Mouse (Mus musculus) frontal cortex, postnatal 14 days (tissue): ENCODE results near the gene Sycp3.
"Not testable (repeated sequence)": the region's sequence is repeated elsewhere in the genome, so short reads cannot be mapped to it uniquely, and the experiment has no call there.

ENCODE experiments used
- DNase-seq, 2 experiments: peaks; one replicate each; pipeline ENCODE4 v3.0.0; 2022; ENCODE audit warnings: low spot score in 2 of 2

Sycp3 gene

DNA sequence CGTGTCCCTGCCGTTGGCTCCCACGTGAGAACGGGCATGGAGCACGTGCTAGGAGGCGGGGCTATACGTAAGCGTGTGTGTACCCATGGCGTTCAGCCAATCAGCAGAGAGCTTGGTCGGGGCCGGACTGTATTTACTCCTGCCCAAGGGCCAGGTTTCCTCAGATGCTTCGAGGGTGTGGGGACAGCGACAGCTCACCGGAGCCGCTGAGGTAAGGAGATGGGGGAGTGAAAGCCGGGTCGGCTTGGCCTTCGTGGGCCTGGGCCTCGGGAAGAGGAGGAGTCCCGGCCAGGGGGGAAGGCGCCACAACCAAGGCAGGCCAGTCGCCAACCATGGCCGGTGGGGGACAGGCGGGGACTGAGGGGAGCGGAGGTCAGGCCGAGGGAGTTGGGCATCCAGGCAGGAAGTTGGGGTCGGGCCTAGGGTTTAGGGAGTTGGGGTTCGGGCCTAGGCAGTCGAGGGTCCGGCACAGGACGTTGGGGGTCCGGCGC, at the start of gene Sycp3:
Gene Sycp3 (plus strand): TSS at position 68 of the 491 bp plus-strand sequence.
- DNase-seq = no peak

DNA sequence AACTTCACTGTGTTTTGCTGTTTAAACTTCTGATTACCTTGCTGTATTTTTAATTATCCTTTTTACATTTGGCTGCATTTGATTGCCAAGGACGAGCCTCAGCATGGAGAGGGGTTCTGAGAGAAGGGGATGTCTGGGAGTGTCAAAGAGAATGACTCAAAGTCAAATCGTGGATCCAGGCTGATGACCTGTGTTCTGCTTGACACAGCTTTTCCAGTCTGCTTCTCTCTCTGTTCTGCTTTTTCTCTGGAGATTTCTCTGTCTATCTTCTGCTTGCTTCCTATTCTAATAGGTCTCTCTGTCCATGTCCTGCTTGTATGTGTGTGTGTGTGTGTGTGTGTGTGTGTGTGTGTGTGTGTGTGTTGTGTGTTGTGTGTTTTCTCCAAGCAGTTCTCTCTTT, 49.6 kb upstream of the Sycp3 start:
- DNase-seq = no peak

DNA sequence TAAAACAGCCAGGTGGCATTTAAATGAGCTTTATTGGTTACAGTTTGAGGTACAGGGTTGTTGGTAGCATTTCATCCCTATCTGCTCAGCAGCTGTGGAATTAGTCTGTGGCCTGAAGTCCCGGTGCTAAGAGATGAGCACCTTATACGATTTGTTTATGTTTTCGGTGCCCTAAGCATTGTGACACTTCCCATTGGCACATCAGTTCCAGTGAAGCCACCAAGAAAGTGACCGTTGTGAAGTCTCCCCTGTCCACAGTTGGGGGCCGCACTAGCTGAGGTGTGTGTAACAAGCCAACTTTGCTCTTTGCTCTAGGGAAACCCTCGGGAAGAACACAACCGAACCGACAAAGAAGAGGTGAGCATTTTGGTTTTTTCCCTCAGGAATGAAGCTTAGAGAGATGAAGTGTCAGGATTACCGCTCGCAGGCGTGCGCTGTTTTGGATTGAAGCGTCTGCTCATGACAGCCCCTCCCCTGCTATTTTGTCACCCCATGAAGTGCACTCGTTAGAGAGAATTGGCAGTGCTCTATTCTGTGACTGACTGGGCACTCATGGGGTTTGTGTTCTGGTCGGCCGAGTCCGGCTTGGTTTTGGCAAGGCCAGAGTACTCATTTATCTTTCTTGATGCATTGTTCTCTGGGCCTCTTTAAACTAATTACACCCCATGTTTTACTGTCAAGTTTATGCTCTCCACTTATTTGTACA, 46.9 kb upstream of the Sycp3 start:
- DNase-seq = no peak

DNA sequence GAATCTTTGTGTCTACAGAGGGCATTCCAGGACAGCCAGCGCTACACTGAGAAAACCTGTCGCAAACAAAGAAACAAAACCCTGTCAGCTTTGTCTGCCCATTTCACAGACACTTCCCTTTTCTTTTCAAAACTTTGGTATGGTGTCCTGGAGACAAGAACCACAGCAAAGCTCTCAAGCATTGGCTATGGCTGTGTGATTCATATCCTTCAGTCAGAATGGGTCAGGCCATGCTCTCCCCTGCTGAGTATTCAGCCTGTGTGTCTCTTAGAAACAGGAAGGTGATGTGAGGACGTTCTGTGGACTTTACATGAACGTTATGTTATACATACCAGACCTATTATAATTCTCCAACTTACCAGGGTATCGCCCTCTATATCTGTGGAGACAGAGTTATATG, 41.7 kb upstream of the Sycp3 start:
- DNase-seq = no peak

DNA sequence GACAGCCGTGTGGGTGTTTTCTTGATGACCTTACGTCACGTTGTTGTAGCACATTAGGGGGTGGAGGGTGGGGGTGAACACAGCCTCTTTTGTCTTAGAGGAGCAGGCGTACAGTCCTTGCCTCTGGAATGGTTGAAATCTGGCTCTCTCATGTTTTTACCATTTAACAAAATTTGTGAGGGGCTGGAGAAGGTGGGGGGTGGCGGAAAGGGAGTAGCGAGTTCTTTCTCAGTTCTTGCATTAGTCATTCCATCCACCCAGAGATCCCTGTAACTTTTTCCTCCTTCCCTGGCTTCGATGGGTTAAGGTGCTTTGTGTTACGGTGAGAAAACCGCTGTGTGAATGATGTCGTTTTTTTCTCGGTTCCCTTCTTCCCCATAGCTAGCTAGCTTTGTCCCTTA, 39.2 kb upstream of the Sycp3 start:
- DNase-seq = no peak

DNA sequence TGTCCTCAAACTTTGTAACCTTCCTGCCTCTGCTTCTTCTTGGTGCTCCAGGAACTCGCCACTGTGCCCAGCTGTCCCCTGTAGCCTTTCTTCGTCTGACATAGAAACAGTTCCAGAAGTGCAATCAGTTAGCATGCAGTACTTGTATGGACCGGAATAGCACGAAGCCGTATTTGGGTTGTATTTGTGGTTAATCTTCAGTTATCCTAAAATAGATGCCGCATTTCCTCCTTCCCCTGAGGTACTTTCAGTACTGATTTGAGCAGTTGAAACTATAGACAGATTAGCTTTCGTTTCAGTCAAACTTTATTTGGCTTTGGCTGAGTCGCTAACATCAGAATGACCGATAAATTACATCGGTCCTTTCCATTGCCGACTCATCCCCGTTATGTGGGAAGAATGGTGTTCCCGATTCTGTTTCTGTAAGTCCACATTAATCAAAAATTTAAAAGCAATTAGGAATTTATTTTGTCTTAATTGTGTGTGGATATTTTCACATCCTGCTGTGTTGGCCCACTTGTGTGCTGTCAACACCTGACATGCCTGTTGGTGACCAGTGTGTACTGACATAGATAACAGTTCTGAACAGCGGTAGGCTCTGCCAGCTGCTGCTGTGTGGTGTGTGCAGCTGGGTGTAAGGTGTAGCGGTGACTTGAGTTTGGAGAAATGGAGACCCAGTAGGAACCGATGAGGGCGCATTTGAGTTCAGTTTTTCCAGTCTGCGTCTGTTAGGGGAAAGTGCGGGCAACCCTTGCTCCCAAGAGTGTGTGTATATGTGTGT, 38.5 kb upstream of the Sycp3 start:
- DNase-seq = no peak

DNA sequence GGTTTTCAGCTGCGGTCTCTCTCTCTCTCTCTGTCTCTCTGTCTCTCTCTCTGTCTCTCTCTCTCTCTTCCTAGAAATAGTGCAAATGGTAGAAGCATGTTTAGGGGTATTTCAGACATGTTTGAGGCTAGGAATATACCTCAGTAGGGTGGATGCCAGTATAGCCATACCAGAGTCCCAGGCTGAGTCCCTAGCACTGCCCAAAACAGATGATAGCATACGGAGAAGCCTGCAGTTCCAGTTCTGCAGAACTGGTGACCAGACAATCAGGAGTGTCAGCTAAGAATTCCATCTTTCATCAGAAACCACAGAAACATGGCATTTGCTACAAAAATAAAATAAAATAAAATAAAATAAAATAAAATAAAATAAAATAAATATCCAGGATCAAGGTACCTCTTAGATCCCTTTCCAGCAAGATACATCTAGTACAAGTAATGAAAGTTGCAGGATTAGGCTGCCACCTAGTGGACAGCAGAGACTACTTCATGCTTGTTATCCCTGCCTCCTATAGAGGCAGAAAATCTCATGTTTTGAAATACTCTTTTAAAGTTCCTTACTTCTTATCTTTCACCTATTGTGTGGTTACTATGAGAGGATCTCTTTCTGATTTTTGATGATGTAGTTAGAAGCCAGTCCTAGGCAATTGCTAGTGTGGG, 33.1 kb upstream of the Sycp3 start:
- peak in 1 of 2 experiments; percentile 14 for DNase-seq

DNA sequence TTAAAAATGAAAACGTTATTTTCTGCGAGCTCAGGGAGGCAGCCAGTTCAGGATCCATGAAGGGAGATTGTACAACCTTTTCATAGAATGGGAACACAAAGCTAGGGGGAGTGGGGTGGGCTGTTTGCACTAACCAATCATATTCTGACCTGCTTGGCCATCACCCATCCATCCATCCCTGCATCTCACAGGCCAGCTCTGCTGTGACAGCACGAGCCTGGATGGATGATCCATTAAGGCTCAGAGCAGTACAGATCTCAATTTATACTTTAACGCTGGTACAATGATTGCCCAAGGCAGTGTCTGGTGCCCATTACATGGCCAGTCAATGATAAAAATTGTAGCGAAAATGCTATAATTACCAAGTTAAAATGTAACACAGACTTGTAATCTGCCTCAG, 32.5 kb upstream of the Sycp3 start:
- DNase-seq = no peak

DNA sequence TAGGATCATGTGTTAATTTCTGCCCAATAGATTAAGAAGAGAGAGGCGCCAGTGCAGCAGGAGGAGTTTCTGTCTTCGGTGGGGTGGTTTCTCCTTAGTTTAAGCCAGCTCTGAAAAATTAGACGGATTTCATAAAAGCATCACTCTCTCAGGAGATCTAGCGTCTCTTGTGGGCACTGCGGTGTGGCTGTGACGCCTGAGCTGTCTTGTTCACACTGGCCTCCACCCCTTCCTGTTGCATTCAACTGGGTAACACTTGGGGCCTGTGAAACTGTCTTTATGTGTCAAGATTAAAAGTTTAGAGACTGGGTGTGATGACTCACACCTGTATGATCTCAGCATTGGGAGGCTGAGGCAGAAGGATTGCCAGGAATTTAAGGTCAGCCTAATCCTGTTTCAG, 31.4 kb upstream of the Sycp3 start:
- no peak for DNase-seq

DNA sequence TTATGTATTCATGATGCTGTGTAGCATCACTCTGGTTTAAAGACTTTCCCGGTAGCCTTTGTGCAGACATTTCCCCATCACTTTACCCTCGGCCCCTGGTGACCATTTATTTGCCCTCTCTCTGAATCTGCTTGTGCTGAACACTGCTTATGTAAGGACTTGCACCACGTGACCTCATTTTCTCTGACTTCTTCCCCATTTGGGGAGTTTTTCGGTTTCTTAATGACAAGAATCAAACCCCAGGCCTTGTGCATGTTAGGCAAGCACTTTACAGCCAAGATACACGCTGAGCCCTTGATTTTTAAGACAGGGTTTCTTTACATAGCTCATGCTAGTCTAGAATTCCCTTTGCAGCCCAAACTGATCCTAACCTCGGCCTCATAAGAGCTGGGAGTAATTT, 18.1 kb upstream of the Sycp3 start:
- no peak for DNase-seq

DNA sequence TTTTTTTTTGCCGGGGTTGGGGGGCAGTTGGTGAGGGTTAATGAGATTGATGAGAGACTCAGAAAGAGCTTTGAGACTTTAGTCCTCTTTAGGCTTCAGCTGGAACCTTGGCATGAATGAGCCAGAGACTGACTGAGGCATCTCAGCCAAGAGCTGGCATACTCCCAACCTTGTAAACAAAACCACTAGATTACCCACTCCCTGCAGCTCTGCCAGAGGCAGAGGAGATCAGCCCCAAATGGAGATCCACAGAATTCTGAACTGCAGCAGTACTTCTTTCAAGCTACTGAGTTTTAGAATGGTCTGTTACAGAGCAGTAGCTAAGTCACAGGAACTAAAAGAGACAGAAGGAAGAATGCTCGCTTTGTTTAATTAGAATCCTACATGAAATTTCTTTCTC, 8.1 kb upstream of the Sycp3 start:
- peak in 1 of 2 experiments; percentile 21 for DNase-seq

DNA sequence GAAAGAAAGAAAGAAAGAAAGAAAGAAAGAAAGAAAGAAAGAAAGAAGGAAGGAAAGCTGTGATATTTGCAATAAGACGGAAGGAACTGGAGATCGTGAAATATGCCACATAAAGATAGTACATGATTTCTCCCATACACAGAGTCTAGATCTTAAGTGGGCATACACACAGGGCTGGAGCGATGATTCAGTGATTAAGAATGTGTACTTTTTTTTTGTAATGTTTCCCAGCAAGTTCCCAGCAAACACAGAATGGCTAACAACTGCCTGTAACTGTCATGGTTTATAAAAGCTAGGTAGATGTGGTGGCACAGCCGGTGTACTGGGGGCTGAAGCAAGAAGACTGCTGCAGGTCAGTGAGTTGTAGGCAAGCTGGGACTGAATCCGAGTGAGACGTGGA, 7.4 kb upstream of the Sycp3 start:
- no peak for DNase-seq

DNA sequence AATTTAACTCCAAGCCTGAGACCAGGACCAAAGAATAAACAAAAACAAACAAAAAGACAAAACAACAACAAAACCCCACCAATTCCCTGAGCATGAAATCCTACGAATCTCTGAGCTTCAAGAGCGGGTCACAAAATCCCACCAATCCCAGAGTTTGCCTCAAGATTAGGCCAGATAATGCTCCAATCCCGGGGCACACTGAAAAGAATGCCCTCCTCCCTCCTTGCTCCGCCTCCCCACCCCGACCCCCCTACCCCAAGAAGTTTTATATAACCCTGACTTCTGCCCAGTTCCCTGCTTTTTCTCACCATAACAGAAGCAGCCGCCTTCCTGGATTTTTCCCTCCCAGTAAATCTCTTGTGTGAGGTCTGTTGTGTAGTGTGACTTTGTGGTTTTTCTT, 1.6 kb upstream of the Sycp3 start:
- DNase-seq = no peak

DNA sequence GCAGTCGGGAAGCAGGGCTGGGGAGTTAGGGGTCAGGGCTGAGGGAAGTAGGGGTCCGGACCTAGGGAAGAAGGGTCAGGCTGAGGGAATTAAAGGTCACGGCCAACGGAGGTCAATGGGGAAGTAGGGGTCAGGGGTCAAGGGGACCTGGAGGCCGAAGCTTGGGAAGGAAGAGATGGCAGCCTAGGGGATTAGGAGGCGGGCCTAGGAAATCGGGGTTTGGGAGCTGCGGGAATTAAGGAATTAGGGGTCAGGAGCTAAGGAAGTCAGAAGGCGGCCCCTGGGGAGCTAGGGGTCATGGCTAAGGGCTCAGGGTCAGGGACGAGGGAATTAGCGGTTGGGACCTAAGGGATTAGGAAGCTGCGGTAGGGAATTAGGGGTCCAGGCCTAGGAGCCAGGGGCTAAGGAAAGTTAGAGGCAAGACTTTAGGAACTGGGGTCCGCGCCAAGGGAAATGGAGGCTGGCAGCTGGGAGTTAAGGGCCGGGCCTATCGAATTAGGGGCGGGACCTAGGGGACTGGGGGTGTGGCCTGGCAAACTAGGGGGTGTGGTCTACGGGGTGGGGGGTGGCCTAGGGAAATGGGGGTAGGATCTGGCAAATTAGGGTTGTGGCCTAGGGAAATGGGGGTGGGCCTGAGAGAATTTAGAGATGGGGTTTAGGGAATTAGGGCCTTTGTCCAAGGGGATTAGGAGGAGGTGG, 902 bp downstream of the Sycp3 start:
- no peak for DNase-seq

DNA sequence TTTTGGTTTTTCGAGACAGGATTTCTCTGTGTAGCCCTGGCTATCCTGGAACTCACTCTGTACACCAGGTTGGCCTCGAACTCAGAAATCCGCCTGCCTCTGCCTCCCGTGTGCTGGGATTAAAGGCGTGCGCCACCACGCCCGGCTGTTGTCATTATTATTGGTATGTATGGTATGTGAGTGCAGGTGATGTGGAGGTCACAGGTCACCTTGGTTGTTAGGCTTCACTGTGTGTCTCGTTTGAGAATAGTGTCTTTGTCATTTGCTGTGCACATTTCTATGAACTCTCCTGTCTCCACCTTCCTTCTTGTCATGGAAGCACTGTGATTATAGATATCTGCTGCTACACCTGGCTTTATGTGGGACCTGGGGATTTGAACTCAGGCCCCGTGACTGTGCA, 23.5 kb downstream of the Sycp3 start:
- DNase-seq = not testable (repeated sequence)

DNA sequence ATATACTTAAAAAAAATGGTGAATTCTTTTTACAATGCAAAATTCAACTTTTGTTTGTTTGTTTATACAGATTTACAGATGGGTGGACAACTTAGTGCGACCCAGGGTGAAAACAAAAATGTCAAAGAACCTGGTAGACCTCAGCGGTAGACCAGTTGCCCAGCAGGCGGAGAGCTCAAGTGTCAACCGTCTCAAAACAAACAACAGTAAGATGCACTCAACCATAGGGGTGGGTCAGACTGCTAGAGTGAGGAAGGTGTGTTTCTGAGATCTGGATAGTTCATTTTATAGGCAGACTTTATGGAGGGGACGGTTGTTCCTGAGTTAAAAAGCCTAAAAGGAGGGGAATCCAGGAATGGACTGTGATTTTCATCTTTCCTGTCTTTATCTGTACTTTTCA, 29.3 kb downstream of the Sycp3 start:
- DNase-seq = no peak

DNA sequence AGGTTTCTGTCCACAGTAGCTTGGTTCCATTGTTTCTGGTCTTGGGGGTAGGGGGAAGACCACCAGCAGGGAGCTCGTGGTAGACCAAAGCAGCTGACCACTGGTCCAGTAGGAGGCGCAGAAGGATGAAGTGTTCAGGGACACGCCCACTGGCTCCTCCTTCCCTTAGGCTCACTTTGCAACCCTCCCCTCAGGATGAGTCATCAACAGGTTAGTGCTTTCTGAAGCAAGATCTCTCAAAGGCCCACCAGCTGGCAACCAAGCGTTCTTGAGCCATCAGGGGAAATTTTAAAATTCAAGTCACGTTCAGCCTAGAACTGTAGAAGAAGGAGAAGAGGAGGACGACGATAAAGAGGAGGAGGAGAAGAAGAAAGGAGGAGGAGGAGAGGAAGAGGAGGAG, 32.3 kb downstream of the Sycp3 start:
- DNase-seq = no peak

DNA sequence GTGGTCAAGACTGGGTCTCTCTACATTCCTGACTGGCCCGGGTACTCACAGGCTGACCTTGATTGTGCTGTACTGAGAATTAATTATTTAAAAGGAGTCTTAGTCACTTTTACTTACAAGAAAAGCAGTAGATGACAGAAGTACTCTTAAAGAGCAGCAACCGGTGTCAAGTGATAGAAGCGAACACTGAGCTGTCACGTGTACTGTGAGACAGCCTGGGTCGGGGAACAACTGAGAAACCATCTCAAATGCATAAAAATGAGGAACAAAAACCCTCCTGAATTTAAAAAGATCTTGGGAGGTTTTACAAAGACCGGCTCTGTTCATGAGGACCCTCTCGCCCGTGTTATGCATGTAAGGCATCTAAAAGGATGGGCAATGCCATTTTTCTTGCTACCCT, 33.3 kb downstream of the Sycp3 start:
- DNase-seq = no peak

DNA sequence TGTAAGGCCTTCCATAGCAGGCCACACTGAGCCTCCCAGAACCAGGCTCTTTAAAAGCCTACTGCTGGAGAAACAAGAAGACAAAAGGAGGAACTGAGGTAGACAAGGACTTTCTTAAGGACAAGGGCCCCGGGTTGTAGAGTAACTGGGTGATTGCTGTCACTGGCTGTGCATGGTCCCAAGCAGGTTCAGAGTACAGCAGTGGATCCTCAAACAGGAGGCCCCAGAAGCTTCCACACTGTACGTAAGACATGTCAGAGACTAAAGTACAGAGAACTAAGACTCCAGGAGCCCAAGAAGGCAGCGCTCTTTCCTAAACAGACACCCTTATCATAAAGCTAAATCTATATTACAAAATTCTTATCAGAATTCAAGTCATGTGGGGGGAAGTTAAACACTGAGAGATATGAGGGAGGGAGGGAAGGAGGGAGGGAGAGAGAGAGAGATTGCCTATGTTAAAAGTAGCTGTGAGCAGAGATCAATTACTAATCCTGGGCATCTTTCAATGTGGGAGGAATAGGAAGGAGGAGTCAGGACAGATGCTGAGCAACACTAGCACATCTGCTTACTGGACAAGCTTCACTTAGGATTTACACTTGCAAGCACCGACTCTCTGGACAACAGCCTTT, 35.7 kb downstream of the Sycp3 start:
- no peak for DNase-seq

DNA sequence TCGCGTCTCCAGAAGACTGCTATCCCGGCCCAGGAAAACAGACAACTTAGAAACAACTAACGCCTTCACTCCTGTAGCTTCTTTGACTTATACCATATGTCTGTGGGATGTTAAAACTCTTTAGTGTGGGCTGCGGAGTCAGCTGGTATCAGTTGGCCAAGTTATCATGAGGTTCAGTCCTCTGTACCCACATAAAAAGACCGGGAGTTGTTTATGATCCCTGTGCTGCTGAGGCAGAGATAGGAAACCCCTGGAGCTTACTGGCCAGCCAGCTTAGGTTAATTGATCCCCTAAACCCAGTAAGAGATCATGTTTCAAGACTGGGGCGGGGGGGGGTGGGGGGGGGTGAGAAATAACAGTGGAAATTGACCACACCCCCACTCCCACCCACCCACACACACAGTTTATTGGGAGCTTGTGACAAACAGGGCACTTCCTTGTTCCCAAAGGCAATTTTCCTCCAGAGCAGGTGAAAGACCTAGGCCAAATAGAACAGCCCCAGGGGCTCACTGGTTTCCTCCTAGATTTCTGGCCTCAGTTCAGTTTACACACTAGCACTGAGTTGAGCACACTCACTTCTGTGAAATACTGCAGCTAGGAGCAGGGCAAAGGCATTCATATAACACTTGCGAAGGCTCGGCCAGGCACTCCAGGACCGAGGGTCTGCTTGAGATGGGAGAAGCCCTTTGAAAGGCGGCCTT, 37.6 kb downstream of the Sycp3 start:
- no peak for DNase-seq

DNA sequence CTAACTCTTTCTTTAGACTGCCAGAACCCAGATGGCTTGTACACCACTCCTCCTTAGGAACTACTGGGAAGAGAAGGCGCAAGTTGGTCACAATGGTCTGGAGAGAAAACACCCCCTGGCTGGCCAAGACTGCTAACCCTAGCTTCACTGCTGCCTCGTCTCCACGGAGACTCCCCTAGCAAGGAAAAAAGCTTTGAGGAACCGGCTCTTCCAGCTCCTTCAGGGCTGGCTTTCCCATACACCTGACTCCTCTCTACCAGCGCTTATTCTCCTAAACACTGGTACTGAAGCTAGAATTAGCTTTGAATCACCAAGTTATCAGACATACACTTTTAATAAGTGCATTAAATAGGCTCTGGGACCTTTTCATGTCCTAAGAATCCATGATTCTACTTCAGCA, 40.6 kb downstream of the Sycp3 start:
- no peak for DNase-seq
